12 mouse cellular contexts compared by ENCODE assay signal in the genomic region with DNA sequence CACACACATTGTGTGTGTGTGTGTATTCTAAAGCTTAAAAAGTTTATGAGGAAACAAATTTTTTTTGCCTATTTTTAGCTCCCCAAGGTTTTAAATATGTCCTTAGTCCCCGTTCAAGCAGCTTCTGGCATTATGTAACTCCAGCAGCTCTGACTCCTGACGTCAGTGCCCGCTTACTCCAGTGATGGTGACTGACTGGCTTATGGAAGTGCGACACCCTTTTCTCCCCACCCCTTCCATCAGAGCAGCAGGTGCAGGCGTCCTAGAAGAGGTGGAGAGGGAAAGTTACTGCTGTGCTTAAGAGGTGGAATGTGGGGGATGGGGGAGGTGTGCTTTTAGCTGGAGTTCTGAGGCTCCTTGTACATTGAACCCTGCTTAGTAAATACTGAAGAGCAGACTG.
A peak's percentile ranks its signal among the peaks of the same experiment; 100 is the strongest.
DNase-seq lines count a peak whose midpoint lies in the region; ATAC-seq and TF ChIP-seq lines count a peak whose summit lies in the region.
"Had no signal": no experiment of that assay in that cellular context is flagged by ENCODE, and none has a peak within 500 bp of the region (broad histone marks: within the 10 kb centered on the region; RNA-seq: fewer than 3 reads in every experiment).

No protein-coding gene starts in this region.

- H3K4me1 ChIP-seq in lung, embryonic 16.5 days (replicated peaks; ENCODE audit: control insufficient read depth, insufficient read depth, low read length), result no peaks in the 10 kb centered on the region
- H3K4me1 ChIP-seq: heart, embryonic 15.5 days; limb, embryonic 13.5 days had no signal

- intact Hi-C loops in heart, postnatal 25 days (cut with DNase I), result loop anchor here (10.0 kb wide), 1 partner anchor 733 kb away; no protein-coding TSS in a partner anchor
- intact Hi-C loops in gastrocnemius, adult 2 months (cut with DNase I), result loop anchor here (2.0 kb wide), 1 partner anchor 217 kb away; no protein-coding TSS in a partner anchor

- no peak overlapping the region for H3K9ac ChIP-seq in lung, embryonic 16.5 days (ENCODE audit: low read length)
- H3K9ac ChIP-seq: heart, embryonic 15.5 days; limb, embryonic 13.5 days had no signal

- no peaks in the 10 kb centered on the region for H3K27me3 ChIP-seq in lung, embryonic 16.5 days (ENCODE audit: control insufficient read depth, insufficient read depth, low read depth, low read length)
- H3K27me3 ChIP-seq: heart, embryonic 15.5 days; limb, embryonic 13.5 days had no signal

- H3K9me3 ChIP-seq in lung, embryonic 16.5 days (ENCODE audit: control insufficient read depth, low read length), result no peaks in the 10 kb centered on the region
- H3K9me3 ChIP-seq: heart, embryonic 15.5 days; limb, embryonic 13.5 days had no signal

- H3K27ac ChIP-seq in lung, embryonic 16.5 days (ENCODE audit: low read length), result no peak overlapping the region
- no peak overlapping the region for H3K27ac ChIP-seq in gastrocnemius, adult 2 months
- H3K27ac ChIP-seq: heart, embryonic 15.5 days; limb, embryonic 13.5 days had no signal

- ATAC-seq in lung, embryonic 16.5 days (ENCODE audit: low read depth), result peak; percentile 38; the same call in 1 of the 2 replicates
- ATAC-seq in erythroblast, adult 5-6 weeks (replicated peaks; ENCODE audit: low FRiP score, poor library complexity, severe bottlenecking), result no peak

- H3K36me3 ChIP-seq in lung, embryonic 16.5 days (ENCODE audit: control insufficient read depth, insufficient read depth, low read length), result no peaks in the 10 kb centered on the region
- H3K36me3 ChIP-seq: heart, embryonic 15.5 days; limb, embryonic 13.5 days had no signal

- no peak overlapping the region for H3K4me3 ChIP-seq in lung, embryonic 16.5 days (ENCODE audit: low read length)
- H3K4me3 ChIP-seq in gastrocnemius, adult 2 months, result no peak overlapping the region
- H3K4me3 ChIP-seq: heart, embryonic 15.5 days; limb, embryonic 13.5 days had no signal

- no peak for TF ChIP-seq CTCF in gastrocnemius, adult 2 months (IDR thresholded peaks at IDR 0.05)

- WGBS in lung, embryonic 16.5 days, result 31% methylated on average over 5 of the region's 5 CpGs

- DNase-seq in heart, adult 11 months, result peak; percentile 88
- no peak for DNase-seq in heart, postnatal 25 days (ENCODE audit: low spot score)
- DNase-seq in lung, adult 18-20 months, result no peak
- peak; percentile 31 to 34 for DNase-seq in kidney, postnatal 36 days
- peak; percentile 70 for DNase-seq in telencephalon, adult 2 months (ENCODE audit: low read depth, low spot score)
- no peak for DNase-seq in gastrocnemius, adult 2 months
- DNase-seq: gastrocnemius, postnatal 10 days; spleen, adult 18-20 months had no signal

- no peak overlapping the region for H3K4me2 ChIP-seq in lung, embryonic 16.5 days (ENCODE audit: low read depth, low read length)
- H3K4me2 ChIP-seq: heart, embryonic 15.5 days; limb, embryonic 13.5 days had no signal

Comparison
In these comparisons a context has a peak if more than half of its experiments do, and no peak if none do; other contexts are left out.
1. DNase-seq: peak in heart, adult 11 months (single experiment), kidney, postnatal 36 days (2 of 2) and telencephalon, adult 2 months (single experiment); none in heart, postnatal 25 days (single experiment), lung, adult 18-20 months (0 of 2) and gastrocnemius, adult 2 months (single experiment).